Mouse (Mus musculus) left cerebral cortex, adult 2 months (tissue): ENCODE results near the gene Slc22a4. TPM values are rescaled to one million over a fixed set of nuclear protein-coding genes. Genes with fewer than 3 reads are reported as not detected.
"Not testable (repeated sequence)": the region's sequence is repeated elsewhere in the genome, so short reads cannot be mapped to it uniquely, and the experiment has no call there.

Source experiments
- DNase-seq, 2 experiments: peaks; one replicate each; pipeline ENCODE4 v3.0.0; 2021 to 2022; ENCODE audit warnings: low spot score in 2 of 2, mixed read lengths in 1 of 2; ENCODE audit errors: extremely low spot score in 1 of 2
- H3K27ac ChIP-seq: fragments of 200-600 bp; 2 replicates; pipeline ENCODE4 v1.8.1; 2022
- H3K4me3 ChIP-seq: fragments of 200-600 bp; 2 replicates; pipeline ENCODE4 v1.8.1; 2022
- CTCF ChIP-seq: fragments of 200-600 bp; IDR thresholded peaks from 2 replicates; pipeline ENCODE4 v1.8.1; 2022; ENCODE audit warnings: antibody characterized with exemption, mild to moderate bottlenecking, moderate library complexity
- intact Hi-C: fragments of 180-260 bp; cut with DNase I; formaldehyde crosslinking; loops from one replicate; pipeline ENCODE4 v1.15.1; 2025
- total RNA-seq, 2 experiments: library from RNA; stranded (reverse); gene quantifications; 2 replicates each; pipeline ENCODE4 v1.2.3; 2021

Gene Slc22a4
- total RNA-seq, 2 experiments from 2014 or later: 8.5 to 8.8 TPM

DNA sequence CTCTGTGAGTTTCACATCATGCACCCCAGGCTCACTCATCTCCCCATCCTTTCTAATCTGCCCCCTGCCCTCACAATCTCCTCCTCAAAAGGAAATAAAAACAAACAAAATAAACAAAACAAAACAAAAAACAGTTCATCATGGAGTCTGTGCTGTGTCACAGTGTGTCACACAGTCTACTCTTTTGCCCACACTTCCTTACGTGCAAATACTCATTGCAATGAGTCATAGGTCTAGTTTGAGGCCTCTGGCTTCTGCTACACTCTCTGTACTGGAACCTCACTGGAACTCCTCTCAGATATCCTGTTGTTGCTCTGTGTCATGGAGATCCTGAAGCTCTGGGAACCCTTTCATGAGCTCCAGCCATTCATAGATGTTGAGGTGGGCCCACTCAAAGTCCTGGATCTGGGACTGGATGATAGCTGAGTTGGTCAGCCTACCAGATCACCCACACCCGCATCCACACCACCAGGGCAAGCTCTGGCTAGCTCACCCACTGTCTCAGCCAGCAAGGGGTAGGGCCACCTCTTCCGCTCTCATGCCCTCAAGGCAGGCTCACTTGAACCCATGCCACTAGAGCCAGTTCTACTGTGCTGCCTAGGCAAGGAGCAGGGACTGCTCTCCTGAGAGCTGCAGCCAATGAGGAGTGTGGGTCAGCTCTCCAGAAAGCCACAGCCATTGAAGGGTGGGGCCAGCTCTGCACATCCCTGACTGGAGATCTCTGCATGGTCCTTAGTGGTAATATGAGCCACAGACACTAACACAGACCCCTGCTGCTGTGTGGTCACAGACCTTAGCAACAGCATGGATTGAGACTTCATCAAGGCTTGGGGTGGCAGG lies 8.8 kb downstream of the Slc22a4 start:
- DNase-seq: no peak
- no peak for TF ChIP-seq CTCF
- H3K4me3 ChIP-seq: no peak overlapping the region
- H3K27ac ChIP-seq: no peak overlapping the region
- intact Hi-C loops: no loop called here

DNA sequence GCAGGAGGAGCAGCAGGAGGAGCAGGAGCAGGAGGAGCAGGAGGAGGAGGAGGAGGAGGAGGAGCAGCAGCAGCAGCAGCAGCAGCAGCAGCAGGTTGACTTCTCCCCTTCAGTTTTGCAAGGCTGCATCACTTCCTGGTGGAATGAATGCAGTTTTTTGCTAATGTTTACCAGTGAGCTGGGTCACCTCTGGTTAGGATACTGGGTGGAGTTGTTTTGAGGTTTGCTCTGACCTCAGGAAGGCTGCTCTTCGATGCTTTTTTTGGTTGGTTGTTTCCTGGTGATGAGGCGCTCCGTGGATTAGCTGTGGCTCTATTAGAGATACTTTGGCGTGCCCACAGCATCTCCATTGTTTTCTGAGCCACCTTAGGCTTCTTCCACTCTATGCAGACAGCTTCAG lies 10.3 kb downstream of the Slc22a4 start:
- Histone ChIP-seq H3K4me3 (no peak overlapping the region), H3K27ac (no peak overlapping the region)
- intact Hi-C loops: no loop called here
- DNase-seq: no peak
- no peak for TF ChIP-seq CTCF

DNA sequence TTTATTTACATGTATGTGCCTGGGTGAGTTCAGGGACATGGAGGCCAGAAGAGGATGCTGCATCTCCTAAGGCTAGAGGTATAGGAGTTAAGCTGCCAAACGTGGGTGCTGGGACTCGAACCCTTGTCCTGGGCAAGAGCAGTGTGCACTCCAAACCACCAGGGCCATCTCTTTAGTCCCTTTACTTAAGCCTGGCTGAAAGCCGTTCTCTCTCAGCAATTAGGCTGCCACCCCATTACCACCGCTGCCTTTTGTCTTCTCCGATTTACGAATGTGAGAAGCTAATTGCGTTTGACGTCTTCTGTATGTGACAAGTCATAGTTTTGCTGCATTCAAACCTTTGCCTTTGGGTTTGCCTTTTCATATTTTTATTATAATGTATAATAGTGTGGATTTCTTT lies 11.8 kb downstream of the Slc22a4 start:
- no peak overlapping the region for H3K4me3 ChIP-seq
- intact Hi-C loops: no loop called here
- no peak for DNase-seq
- no peak overlapping the region for H3K27ac ChIP-seq
- TF ChIP-seq CTCF: no peak

- Histone ChIP-seq H3K4me3 (no peak overlapping the region), H3K27ac (no peak overlapping the region)
- TF ChIP-seq CTCF: no peak
- DNase-seq: no peak
- intact Hi-C loops: no loop called here
Measured at GRCm38 (mm10) chr11:54012961-54013360, 14.9 kb downstream of the Slc22a4 start.

DNA sequence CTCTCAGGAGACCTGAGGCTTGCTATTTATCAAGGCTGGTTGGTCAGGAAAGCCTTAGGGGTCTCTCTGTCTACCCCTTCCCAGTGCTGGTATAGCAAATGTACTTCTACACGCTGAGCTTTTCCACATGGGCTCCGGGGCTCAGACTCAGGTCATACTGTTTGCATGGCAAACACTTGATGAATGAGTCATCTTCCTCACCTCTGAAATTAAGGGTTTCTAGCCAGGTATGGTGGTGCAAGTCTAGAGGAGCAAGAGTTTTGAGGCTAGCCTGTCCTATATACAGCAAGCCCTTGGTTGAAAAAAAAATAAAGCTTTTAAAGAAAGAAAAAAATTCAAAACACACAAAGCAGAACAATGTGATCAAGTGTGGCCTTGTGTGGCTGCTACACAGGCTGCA lies 16.6 kb downstream of the Slc22a4 start:
- no peak for DNase-seq
- intact Hi-C loops: no loop called here

GRCm38 (mm10) chr11:54008416-54008920 lies 19.4 kb downstream of the Slc22a4 start:
- no peak for DNase-seq
- intact Hi-C loops: loop anchor here (10.0 kb wide), 1 partner anchor 346 kb away; no protein-coding TSS in a partner anchor
- Histone ChIP-seq H3K27ac (peak overlapping the region; percentile 32; the same call in 1 of the 2 replicates), H3K4me3 (no peak overlapping the region)
- no peak for TF ChIP-seq CTCF

More for the DNA sequence above, 16.6 kb downstream of the Slc22a4 start:
- H3K27ac ChIP-seq: no peak overlapping the region
- no peak for TF ChIP-seq CTCF
- H3K4me3 ChIP-seq: no peak overlapping the region

DNA sequence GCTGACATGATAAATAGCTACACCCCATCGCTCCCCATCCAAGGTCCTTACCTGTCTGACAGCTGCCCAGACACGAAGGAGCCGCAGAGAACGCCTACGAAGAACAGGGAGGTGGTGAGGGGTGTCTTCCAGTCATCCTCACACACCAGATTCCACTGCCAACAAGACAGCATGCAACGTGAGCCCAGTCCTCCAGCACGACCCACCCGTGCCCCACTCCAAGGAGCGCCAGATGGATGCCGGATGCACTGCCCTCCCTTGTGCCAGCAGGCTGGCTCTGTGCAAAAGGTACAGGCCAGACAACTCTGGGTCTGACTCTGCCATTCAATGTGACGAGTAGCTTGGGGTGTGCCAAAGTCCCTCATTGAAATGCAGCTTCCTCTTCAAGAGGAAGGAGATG lies 20.2 kb downstream of the Slc22a4 start:
- DNase-seq: no peak
- Histone ChIP-seq H3K27ac (peak overlapping the region; percentile 24; the same call in 1 of the 2 replicates), H3K4me3 (no peak overlapping the region)
- intact Hi-C loops: loop anchor here (10.0 kb wide), 1 partner anchor 347 kb away; no protein-coding TSS in a partner anchor
- TF ChIP-seq CTCF: no peak

DNA sequence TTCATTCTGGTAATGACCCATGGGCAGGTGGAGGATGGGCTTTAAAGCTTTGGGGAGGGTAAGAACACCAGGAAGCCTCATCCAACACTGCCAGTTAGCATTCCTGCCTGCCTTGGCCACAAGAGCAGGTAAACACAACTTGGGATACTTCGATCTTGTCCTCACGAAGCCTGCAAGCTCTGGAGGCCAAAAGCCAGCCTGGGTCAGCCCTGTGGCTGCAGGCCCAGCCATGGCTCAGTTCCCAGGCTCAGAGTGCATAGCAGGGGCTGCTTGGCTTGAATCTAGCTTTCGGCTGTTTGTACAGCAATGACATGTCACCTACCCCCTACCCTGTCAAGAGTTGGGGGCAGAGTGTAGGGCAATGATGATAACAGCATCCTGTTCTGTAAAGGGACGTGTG lies 21.0 kb downstream of the Slc22a4 start:
- Histone ChIP-seq H3K4me3 (no peak overlapping the region), H3K27ac (no peak overlapping the region)
- intact Hi-C loops: loop anchor here (10.0 kb wide), 1 partner anchor 348 kb away; no protein-coding TSS in a partner anchor
- DNase-seq: no peak
- no peak for TF ChIP-seq CTCF

DNA sequence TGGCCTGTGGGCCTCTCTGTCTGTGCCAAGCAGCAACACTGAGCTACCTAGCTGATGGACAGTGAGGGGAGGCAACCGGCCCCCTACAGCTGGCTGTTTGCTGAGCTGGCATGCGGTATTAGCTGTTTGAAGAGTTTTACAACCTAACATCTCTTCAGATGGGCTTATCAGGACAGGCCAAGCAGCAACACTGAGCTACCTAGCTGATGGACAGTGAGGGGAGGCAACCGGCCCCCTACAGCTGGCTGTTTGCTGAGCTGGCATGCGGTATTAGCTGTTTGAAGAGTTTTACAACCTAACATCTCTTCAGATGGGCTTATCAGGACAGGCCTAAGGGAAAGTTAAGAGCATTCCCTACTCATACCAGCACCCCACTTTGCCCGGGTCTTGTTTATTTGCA lies 21.5 kb downstream of the Slc22a4 start:
- H3K27ac ChIP-seq, DNase-seq, H3K4me3 ChIP-seq: not testable (repeated sequence)
- intact Hi-C loops: loop anchor here (10.0 kb wide), 1 partner anchor 348 kb away; no protein-coding TSS in a partner anchor

DNA sequence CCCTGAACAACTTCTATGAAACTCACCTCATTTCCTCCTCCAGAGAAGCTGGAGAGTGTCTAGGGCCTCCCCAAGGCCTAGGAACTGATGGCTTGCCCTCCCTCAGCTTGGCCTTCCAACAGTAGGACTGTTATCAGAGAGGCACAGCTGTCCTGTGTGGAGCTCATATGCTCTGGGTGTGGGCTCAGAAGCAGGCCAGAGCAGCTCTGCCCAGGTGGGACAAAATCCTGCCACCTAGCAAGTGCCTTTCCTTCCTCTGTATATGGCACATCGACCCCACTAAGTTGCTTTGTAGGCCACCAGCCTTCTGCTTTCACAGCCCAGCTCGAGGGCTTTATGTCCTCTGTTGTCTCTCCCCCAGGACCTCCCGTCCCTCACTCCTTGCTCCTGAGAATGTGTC lies 23.2 kb downstream of the Slc22a4 start:
- no peak for DNase-seq
- intact Hi-C loops: loop anchor here (5.0 to 10.0 kb wide), 2 partner anchors 72 to 350 kb away; no protein-coding TSS in a partner anchor
- no peak for TF ChIP-seq CTCF
- Histone ChIP-seq H3K4me3 (no peak overlapping the region), H3K27ac (no peak overlapping the region)

GRCm38 (mm10) chr11:54004221-54004620 lies 23.7 kb downstream of the Slc22a4 start:
- Histone ChIP-seq H3K4me3 (no peak overlapping the region), H3K27ac (no peak overlapping the region)
- no peak for TF ChIP-seq CTCF
- no peak for DNase-seq
- intact Hi-C loops: loop anchor here (5.0 to 10.0 kb wide), 2 partner anchors 72 to 351 kb away; no protein-coding TSS in a partner anchor
